Mouse (Mus musculus): ENCODE measurements around the gene Cd6.
A peak's percentile ranks its signal among the peaks of the same experiment; 100 is the strongest.

Cd6 gene

DNA sequence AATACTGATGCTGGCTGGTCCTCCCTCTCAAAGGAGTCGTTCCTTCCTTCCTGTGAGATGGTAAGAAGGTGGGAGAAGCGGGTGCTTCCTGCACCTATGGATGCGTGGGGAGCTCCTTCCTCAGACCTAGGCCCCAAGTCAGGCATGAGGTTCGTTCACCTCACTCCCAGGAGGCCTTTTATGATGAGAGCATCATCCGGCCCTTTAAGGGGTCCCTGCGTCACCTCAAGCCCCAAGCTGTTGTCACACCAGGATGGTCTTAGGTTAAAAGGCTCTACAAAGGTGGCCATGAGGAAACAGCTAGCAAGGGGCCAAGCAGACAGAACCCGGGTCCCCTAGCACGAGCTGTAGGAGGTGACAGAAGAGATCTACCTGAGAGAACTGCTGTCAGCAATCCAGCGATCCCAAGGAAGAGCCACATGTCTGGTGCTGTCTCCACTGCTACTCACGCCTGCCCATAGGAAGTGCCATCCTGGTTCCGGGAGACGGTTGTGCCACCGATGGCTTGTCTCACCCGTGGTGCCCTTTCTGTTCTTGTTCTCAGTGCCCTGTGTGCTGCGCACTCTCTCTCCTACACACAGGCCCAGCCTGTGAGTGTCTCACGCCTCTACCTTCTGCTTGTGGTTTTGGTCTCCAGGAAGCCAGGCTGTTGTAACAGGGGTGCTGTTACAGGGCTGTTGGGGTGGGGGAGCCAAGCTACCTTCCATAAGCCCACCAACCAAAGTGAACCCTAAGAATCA, at the start of gene Cd6:
Gene Cd6, minus strand, starts transcription at position 623 of the 740 bp plus-strand sequence.
- no peak for DNase-seq (ENCODE audit: low spot score)

DNA sequence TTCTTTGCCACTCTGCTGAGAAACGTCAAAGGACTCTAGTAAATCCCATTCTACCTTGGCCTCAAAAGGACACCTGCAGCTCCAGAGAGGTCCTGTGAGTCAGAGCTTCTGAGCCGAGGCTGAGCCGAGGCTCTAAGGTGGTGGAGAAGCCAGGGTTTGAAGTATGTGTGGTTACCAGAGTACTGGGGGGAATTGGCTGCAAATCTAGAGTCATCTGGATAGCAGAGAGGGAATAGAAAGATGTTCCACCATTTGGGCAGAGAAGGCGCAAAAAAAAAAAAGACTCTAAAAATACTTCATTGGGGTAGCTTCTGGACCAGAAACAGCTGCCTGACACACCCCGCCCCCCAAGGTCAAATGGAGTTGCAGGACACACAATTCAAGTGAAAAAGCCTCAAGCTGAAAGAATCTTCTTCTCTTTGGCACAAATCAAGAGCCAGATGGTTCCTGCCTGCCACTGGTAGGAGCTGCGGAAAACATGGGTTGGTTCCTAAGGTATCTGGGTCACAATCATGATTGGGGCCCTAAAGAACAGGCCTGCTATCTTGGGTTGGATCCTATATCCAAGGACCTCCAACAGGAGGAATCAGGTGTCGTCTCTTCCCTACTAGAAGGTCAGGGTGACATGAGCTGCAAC, 48.5 kb upstream of the Cd6 start:
- no peak for DNase-seq (ENCODE audit: low spot score)

DNA sequence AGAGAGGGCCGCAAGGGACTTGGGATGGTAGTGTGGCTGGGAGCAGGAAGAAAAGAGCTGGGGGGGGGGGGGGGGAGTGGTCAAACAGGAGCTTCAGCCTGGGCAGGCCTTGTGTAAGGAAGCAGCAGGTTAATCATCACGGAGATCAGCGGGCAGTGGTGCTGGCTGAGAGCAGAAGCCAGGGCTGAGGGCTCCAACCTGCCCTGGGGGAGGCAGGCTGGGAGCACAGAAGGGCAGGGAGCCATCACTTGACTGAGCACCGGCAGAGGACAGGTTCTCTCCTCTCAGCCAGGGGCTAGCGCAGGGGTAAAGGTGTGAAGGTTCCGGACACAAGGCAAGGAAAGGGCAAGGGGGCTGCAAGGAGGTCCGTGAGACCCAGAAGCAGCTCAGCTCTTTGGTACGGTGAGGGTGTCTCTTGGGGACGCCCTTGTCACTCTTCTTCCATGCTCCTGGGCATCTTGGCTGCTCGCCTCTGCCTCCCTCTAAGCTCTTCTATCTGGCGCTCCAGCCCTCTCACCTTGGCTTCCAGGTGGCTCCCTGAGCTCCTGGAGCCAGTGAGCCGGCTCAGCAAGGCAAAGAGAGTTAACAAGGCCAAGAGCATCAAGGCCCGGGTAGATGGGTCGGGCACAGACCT, 41.6 kb upstream of the Cd6 start:
- no peak for DNase-seq (ENCODE audit: low spot score)

DNA sequence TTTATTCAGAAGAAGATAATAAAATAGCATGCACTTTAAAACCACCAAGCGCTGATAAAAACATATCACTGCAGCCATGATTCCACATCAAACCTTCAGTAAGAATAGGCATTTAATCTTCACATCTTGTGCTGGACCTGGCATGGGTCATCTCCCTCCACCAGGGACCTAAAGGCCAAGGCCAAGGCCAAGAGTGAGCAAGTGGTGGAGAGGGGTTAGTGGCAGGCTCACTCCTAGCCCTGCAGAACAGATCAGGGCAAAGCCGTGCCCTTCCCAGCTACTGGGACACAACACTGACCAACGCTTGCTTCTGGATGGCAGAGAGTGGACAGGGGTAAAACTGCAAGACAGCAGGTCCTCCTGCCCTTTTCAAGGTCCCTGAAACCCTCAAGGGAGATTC, 40.8 kb upstream of the Cd6 start:
- DNase-seq (ENCODE audit: low spot score), result no peak

GRCm38 (mm10) chr19:10869886-10870527, 40.1 kb upstream of the Cd6 start, which contains the start of gene Tmem132a:
TSS of gene Tmem132a (minus strand) at chr19:10869940.
- DNase-seq (ENCODE audit: low spot score), result no peak

GRCm38 (mm10) chr19:10869241-10869885, 39.5 kb upstream of the Cd6 start:
- DNase-seq (ENCODE audit: low spot score), result peak; percentile 67

DNA sequence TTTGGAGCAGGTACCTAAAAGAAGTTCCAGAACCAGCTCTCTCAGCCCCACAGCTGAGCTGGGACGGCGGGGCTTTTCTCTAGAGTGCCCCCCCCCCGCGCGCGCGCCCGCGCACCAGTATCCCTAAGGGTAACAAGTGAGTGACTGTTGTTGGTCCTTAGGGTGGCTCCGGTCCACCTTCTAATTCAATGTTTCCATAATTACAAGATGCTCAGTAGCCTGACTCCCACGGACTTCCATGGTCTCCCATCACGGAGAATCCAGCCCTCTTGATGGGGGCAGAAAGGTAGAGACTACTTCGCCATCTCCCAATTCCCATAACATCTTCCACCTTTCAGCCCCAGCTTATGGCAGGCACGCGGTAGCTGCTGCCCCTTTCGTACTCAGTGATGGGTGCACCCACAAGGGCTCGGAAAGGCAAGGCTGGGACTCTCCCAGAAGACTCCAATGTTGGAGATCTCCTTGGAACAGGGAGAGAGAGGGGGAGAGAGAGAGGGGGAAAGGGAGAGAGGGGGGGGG, 38.8 kb upstream of the Cd6 start:
- no peak for DNase-seq (ENCODE audit: low spot score)

DNA sequence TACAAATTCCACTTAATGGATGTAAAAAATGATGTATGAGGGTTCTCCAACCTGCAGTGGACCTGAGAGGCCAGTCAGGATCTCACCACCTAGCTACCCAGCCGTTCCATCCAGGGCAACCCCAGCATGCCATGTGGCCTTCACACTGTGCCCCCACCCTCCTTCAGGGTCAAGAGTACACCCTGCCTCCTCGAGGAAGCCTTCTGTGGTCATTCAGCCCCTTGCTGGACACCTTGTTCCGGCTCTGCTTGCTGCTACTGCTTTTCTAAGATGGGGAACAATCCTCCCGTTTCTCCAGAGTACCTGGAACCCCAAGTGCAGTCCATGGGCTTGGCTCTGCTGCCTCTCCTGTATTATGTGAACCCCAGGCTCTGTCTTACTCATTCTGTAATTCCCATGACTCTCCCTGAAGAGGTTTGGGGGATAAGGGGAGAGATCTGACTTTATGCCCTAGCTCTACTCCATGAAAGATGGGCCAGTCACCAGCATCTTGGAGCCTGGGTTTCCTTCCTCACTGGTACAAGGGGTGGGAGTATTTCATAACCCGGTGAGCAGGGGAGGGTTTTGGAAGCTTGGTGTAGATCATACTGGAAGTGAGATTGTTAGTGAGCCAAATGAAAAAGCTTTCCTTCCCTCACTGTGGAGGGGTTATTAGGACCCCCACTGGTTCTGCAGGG, 38.2 kb upstream of the Cd6 start:
- no peak for DNase-seq (ENCODE audit: low spot score)

DNA sequence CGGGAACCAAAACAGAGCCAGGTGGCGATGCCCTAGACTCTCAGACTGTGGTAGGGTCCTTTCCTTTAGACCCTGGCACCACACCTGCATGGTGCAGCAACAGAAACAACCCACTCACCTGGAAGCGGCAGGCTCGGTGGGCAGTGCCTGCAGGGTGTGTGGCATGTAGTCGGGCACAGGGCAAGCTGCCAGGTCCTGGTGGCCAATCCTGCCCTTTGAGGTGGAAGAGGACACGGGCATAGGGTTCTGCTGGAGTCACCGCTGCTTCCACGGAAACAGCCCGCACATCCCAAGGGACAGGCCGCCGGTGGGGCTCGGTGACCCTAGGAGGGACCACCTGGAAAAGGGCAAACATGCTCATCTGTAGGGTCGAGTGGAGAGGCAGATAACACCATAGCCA, 36.5 kb upstream of the Cd6 start:
- no peak for DNase-seq (ENCODE audit: low spot score)

DNA sequence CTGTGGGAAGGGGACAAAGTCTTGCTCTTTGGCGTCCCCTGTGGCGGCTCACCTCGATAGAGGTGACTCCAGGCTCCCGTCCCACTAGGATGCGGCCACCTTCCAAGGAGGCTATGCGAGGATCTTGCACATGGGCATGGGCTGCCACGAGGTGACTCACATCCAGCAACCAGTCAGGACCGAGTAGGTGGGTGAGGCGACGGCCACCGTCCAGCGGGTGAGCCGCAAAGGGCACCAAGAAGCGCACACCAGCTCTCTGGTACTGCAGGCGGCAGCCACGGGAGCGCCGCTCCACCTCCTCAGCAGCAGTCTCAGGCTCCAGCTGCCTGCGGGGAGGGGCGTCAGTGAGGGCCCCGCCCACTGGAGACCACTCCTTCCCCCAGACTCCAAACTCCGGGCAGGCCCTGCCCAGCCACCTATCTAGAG, 30.2 kb upstream of the Cd6 start:
- no peak for DNase-seq (ENCODE audit: low spot score)

- no peak for DNase-seq (ENCODE audit: low spot score)
These were observed 26.7 kb upstream of the Cd6 start for GRCm38 (mm10) chr19:10856520-10856919.

GRCm38 (mm10) chr19:10855422-10855821, 25.6 kb upstream of the Cd6 start:
- no peak for DNase-seq (ENCODE audit: low spot score)

- no peak for DNase-seq (ENCODE audit: low spot score)
These were observed 17.6 kb upstream of the Cd6 start for GRCm38 (mm10) chr19:10847311-10848087.

DNA sequence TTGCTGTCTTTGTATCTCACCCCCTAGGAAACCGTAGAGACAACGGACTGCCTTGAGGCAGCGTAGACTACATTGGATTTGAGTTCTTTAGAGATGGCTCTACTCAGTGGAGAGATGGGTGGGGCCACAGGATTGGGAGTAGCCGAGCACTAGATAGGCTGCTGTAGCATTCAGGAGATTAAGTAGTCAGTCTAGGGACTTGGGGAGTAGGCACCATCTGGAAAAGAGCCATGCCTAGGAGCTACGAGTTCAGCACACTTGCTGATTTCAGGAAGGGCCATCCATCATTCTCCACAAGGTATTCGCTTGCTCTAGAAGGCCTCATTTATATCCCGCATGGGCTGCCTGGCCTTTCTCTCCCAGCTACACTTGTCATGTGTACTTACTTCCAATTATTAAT, 16.3 kb upstream of the Cd6 start:
- DNase-seq (ENCODE audit: low spot score), result no peak

GRCm38 (mm10) chr19:10845454-10845853, 15.6 kb upstream of the Cd6 start:
- DNase-seq (ENCODE audit: low spot score), result no peak

DNA sequence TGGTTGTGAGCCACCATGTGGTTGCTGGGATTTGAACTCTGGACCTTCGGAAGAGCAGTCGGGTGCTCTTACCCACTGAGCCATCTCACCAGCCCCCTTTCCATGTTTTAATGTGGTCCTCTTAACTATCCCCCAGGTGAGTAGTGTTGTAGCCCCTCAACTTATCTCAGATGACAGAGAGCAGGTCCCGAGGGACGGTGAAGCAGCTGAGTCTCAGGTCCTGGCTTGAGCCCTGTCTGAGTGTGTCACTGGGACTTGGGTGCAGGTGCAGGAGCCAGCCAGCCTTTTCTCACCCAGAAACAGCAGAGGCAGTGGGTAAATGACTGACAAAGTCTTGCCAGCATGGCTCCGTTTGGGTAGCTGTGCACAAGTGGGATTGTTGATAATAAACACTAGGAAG, 14.3 kb upstream of the Cd6 start:
- DNase-seq (ENCODE audit: low spot score), result no peak

DNA sequence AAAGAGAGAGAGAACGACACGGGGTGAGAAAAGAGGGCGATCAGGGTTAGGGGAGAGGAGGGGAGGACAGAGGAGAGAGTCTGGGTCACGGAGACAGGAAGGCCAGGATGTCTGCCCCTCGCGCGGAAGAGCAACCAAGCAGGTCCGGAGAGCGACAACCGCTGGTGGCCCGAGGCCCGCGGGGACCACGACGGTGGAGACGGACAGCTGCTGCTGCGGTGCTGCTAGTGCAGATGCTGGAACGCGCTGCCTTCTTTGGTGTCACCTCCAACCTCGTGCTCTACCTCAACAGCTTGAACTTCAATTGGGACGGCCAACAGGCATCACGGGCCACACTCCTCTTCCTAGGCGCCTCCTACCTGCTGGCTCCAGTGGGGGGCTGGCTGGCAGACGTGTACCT, 13.1 kb upstream of the Cd6 start:
- DNase-seq (ENCODE audit: low spot score), result no peak

- no peak for DNase-seq (ENCODE audit: low spot score)
These were observed 12.1 kb upstream of the Cd6 start for GRCm38 (mm10) chr19:10841721-10842626.
